Mouse (Mus musculus): ENCODE data around the gene Dync1i2. TPM values are rescaled to one million over a fixed set of nuclear protein-coding genes. Genes with fewer than 3 reads are reported as not detected.

Gene Dync1i2
- polyA plus RNA-seq, 1 experiment from 2014 or later = 78.5 TPM

- Histone ChIP-seq H3K27ac (ENCODE audit: low read depth, low read length) (no peak overlapping the region), H3K4me1 (ENCODE audit: control insufficient read depth, insufficient read depth, low read length) (no peaks in the 10 kb centered on the region), H3K27me3 (ENCODE audit: control insufficient read depth, insufficient read depth, low read length) (no peaks in the 10 kb centered on the region), H3K36me3 (ENCODE audit: control insufficient read depth, insufficient read depth, low read length) (peaks cover 5% of the 10 kb centered on the region; the same call in 1 of the 2 replicates), H3K4me3 (ENCODE audit: low read depth, low read length) (no peak overlapping the region), H3K9me3 (replicated peaks; ENCODE audit: control insufficient read depth, low read length) (no peaks in the 10 kb centered on the region), H3K9ac (ENCODE audit: low read depth, low read length) (no peak overlapping the region), H3K4me2 (no peak overlapping the region)
- 65% methylated on average over 10 of the region's 10 CpGs for WGBS (ENCODE audit: insufficient replicate concordance)
- no peak for ATAC-seq (replicated peaks; ENCODE audit: insufficient number of reproducible peaks, low FRiP score, low TSS enrichment)
Measured at GRCm38 (mm10) chr2:71312067-71312466, 100.6 kb downstream of the Dync1i2 start.

Other genes starting within 250 kb of the Dync1i2 start
- 16.8 and 18.1 TPM in 2 replicates for gene Dcaf17, start 156.4 kb upstream of the Dync1i2 start, polyA plus RNA-seq (2014; fragmentation: Nextera tagmentation; extraction: Ambion mirVana)
- gene Mettl8, start 156.1 kb upstream of the Dync1i2 start, polyA plus RNA-seq (2014; fragmentation: Nextera tagmentation; extraction: Ambion mirVana) = 13.6 and 15.5 TPM in 2 replicates
- 0.74 and 1.2 TPM in 2 replicates for gene Cybrd1, start 93.8 kb upstream of the Dync1i2 start, polyA plus RNA-seq (2014; fragmentation: Nextera tagmentation; extraction: Ambion mirVana)
- 86.9 and 94.7 TPM in 2 replicates for gene Slc25a12, start 156.0 kb downstream of the Dync1i2 start, polyA plus RNA-seq (2014; fragmentation: Nextera tagmentation; extraction: Ambion mirVana)
- 140 and 144 TPM in 2 replicates for gene Hat1, start 177.3 kb downstream of the Dync1i2 start, polyA plus RNA-seq (2014; fragmentation: Nextera tagmentation; extraction: Ambion mirVana)
- gene Metap1d, start 241.6 kb downstream of the Dync1i2 start, polyA plus RNA-seq (2014; fragmentation: Nextera tagmentation; extraction: Ambion mirVana) = 32.4 and 34.8 TPM in 2 replicates

All from heart, embryonic 11.5 days (tissue).